Mouse (Mus musculus): ENCODE measurements around the gene Clgn. TPM values are rescaled to one million over a fixed set of nuclear protein-coding genes. Genes with fewer than 3 reads are reported as not detected.

Gene Clgn
- 0.04 and 0.05 TPM in 2 replicates for polyA plus RNA-seq (2015; fragmentation: Nextera tagmentation; extraction: Ambion mirVana)

DNA sequence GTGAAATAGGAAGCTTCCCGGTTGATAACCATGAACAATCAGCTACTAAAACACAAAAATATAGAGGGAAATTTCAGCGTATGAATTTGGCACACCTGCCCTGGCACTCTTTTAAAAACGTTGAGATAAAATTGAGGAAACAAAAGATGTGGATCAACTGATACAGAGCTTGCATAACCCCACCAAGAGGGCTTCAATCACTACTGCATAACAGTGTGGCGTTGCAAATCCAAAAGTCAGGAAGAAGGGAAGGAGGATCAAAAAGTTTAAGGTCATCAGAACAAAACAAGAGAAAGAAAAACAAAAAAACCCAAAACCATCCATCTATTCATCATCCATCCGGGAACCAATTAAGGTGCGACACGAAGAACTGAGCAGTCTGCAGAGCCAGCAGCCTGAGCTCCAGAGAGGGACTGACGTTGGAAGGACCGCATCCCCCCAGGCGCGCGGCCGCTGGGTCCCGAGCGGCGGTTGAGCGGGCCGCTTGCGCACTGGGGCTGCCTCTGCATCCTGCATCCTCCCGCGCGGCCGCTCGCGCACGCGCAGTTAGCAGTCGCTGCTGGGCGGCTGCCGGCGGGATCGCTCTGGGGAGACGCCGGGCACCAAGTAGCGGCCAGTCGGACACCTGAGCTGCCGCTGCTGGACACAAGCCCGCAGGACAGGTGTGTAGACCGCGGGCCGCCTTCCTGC, at the start of gene Clgn:
Gene Clgn, plus strand, starts transcription at position 552 of the 690 bp plus-strand sequence.
- peaks cover 3% of the 10 kb centered on the region; the same call in 1 of the 2 replicates for H3K4me1 ChIP-seq (ENCODE audit: control insufficient read depth, insufficient read depth, low read length)
- no peak for ATAC-seq (replicated peaks; ENCODE audit: extremely low read depth, insufficient read depth, low FRiP score)
- peaks cover 24% of the 10 kb centered on the region for H3K27me3 ChIP-seq (ENCODE audit: control insufficient read depth, insufficient read depth, low read length)
- WGBS = 4% methylated on average over 41 of the region's 41 CpGs
- H3K27ac ChIP-seq (ENCODE audit: low read length) = no peak within 1 kb of the TSS
- peak within 1 kb of the TSS; percentile 50 for H3K4me3 ChIP-seq (ENCODE audit: low read length)
- H3K9ac ChIP-seq (ENCODE audit: low read length) = no peak within 1 kb of the TSS
- H3K36me3 ChIP-seq (ENCODE audit: control insufficient read depth, insufficient read depth) = no peaks in the 10 kb centered on the region
- H3K9me3 ChIP-seq (replicated peaks; ENCODE audit: control insufficient read depth, low read length) = peaks cover 5% of the 10 kb centered on the region
- peak within 1 kb of the TSS; percentile 65 for H3K4me2 ChIP-seq (ENCODE audit: low read depth, low read length)

DNA sequence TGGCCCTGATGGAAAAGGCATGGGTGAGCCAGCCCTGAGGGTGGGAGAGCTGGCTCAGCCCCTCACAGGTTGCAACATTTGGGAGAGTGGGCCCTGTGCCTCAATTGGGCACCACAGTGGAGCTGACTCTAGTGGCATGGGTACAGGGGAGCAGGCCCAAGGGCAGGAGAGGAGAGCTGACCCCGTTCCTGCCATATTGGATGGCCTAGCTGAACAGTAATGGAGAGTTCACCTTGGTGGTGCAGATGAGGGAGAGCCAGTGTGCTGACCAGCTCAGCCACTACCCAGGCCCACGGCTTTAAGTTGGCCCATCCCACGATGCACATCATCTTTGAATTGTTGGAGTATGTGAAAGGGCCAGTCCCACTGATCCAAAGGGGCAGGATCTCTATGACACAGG, 47.6 kb upstream of the Clgn start:
- 79% methylated on average over 3 of the region's 3 CpGs for WGBS
- ATAC-seq (replicated peaks; ENCODE audit: extremely low read depth, insufficient read depth, low FRiP score) = no peak
- Histone ChIP-seq H3K4me3 (ENCODE audit: low read length) (no peak overlapping the region), H3K4me2 (ENCODE audit: low read depth, low read length) (no peak overlapping the region), H3K36me3 (ENCODE audit: control insufficient read depth, insufficient read depth) (no peaks in the 10 kb centered on the region), H3K27me3 (ENCODE audit: control insufficient read depth, insufficient read depth, low read length) (no peaks in the 10 kb centered on the region; the same call in 1 of the 2 replicates), H3K9ac (ENCODE audit: low read length) (no peak overlapping the region), H3K9me3 (replicated peaks; ENCODE audit: control insufficient read depth, low read length) (peaks cover 2% of the 10 kb centered on the region; the same call in 1 of the 2 replicates), H3K27ac (ENCODE audit: low read length) (no peak overlapping the region), H3K4me1 (ENCODE audit: control insufficient read depth, insufficient read depth, low read length) (no peaks in the 10 kb centered on the region)

- Histone ChIP-seq H3K27ac (ENCODE audit: low read length) (no peak overlapping the region), H3K4me3 (ENCODE audit: low read length) (no peak overlapping the region), H3K9me3 (replicated peaks; ENCODE audit: control insufficient read depth, low read length) (peaks cover 2% of the 10 kb centered on the region; the same call in 1 of the 2 replicates), H3K9ac (ENCODE audit: low read length) (no peak overlapping the region), H3K36me3 (ENCODE audit: control insufficient read depth, insufficient read depth) (no peaks in the 10 kb centered on the region), H3K4me1 (ENCODE audit: control insufficient read depth, insufficient read depth, low read length) (no peaks in the 10 kb centered on the region), H3K4me2 (ENCODE audit: low read depth, low read length) (no peak overlapping the region), H3K27me3 (ENCODE audit: control insufficient read depth, insufficient read depth, low read length) (peaks cover 5% of the 10 kb centered on the region; the same call in 1 of the 2 replicates)
- ATAC-seq (replicated peaks; ENCODE audit: extremely low read depth, insufficient read depth, low FRiP score) = no peak
Observed at GRCm38 (mm10) chr8:83342693-83343092, 47.0 kb upstream of the Clgn start.

DNA sequence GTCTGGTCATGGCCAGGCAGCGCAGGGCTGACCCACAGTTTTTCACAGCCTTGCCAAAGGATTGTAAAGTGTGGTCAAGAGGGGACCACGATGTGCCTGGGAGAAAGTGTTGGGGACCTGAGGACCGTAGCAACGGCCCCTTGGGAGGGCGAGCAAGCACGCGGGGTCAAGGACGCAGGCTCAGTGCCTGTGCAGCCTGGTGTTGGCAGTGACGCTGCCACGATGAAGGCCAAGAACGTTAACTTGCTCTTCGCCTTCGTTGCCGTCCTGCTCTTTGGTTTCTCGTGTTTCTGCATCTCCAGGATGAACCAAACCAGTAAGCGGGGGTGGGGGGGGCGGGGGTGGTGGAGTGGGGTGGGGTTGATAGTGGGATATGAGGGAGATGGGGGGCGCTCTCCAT, 41.4 kb upstream of the Clgn start, which contains the start of gene Mgat4d:
Gene Mgat4d, plus strand, starts transcription at position 209 of the 400 bp plus-strand sequence.
- H3K4me1 ChIP-seq (ENCODE audit: control insufficient read depth, insufficient read depth, low read length) = no peaks in the 10 kb centered on the region
- no peaks in the 10 kb centered on the region for H3K36me3 ChIP-seq (ENCODE audit: control insufficient read depth, insufficient read depth)
- peaks cover 6% of the 10 kb centered on the region; the same call in 1 of the 2 replicates for H3K27me3 ChIP-seq (ENCODE audit: control insufficient read depth, insufficient read depth, low read length)
- H3K4me2 ChIP-seq (ENCODE audit: low read depth, low read length) = no peak within 1 kb of the TSS
- WGBS = 56% methylated on average over 18 of the region's 18 CpGs
- H3K4me3 ChIP-seq (ENCODE audit: low read length) = no peak within 1 kb of the TSS
- no peak within 1 kb of the TSS for H3K9ac ChIP-seq (ENCODE audit: low read length)
- ATAC-seq (replicated peaks; ENCODE audit: extremely low read depth, insufficient read depth, low FRiP score) = no peak
- H3K27ac ChIP-seq (ENCODE audit: low read length) = no peak within 1 kb of the TSS
- H3K9me3 ChIP-seq (replicated peaks; ENCODE audit: control insufficient read depth, low read length) = no peaks in the 10 kb centered on the region

- H3K4me1 ChIP-seq (ENCODE audit: control insufficient read depth, insufficient read depth, low read length) = no peaks in the 10 kb centered on the region
- WGBS = 87% methylated on average over 2 of the region's 2 CpGs
- H3K27me3 ChIP-seq (ENCODE audit: control insufficient read depth, insufficient read depth, low read length) = peaks cover 6% of the 10 kb centered on the region; the same call in 1 of the 2 replicates
- no peak overlapping the region for H3K9ac ChIP-seq (ENCODE audit: low read length)
- no peak for ATAC-seq (replicated peaks; ENCODE audit: extremely low read depth, insufficient read depth, low FRiP score)
- H3K4me2 ChIP-seq (ENCODE audit: low read depth, low read length) = no peak overlapping the region
- no peaks in the 10 kb centered on the region for H3K9me3 ChIP-seq (replicated peaks; ENCODE audit: control insufficient read depth, low read length)
- H3K36me3 ChIP-seq (ENCODE audit: control insufficient read depth, insufficient read depth) = no peaks in the 10 kb centered on the region
- no peak overlapping the region for H3K27ac ChIP-seq (ENCODE audit: low read length)
- H3K4me3 ChIP-seq (ENCODE audit: low read length) = no peak overlapping the region
Observed at GRCm38 (mm10) chr8:83351315-83351714, 38.4 kb upstream of the Clgn start.

DNA sequence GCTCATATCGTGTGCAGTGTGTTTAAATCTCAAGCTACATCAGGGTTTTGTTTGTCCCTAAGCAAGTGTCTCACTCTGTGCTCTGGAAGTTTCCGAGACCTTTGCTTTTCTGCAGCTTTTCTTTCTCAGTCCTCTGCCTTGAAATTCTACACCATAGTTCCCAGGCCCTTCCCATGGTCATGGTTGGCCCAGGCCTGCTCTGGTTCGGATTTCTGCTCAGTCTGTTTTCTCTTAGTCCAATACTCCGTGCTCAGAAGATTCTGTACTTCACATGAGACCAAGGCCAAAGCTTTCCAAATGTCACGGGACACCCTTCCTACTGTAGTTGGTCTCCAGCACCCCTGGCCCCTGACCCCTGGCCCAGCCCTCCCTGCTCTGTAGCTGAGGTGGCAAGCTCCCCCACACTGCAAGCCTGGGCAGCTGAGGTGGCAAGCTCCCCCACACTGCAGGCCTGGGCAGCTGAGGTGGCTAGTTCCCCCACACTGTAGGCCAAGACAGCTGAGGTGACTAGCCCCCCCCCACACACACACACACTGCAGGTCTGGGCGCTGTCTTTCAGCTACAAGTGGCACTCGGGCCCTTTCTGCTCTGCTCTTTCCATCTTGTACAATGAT, 26.4 kb upstream of the Clgn start:
- no peak overlapping the region for H3K27ac ChIP-seq (ENCODE audit: low read length)

GRCm38 (mm10) chr8:83377231-83377630, 12.4 kb upstream of the Clgn start:
- no peaks in the 10 kb centered on the region for H3K36me3 ChIP-seq (ENCODE audit: control insufficient read depth, insufficient read depth)
- H3K27ac ChIP-seq (ENCODE audit: low read length) = no peak overlapping the region
- ATAC-seq (replicated peaks; ENCODE audit: extremely low read depth, insufficient read depth, low FRiP score) = no peak
- H3K4me1 ChIP-seq (ENCODE audit: control insufficient read depth, insufficient read depth, low read length) = no peaks in the 10 kb centered on the region
- H3K9me3 ChIP-seq (replicated peaks; ENCODE audit: control insufficient read depth, low read length) = no peaks in the 10 kb centered on the region
- H3K4me3 ChIP-seq (ENCODE audit: low read length) = no peak overlapping the region
- no peak overlapping the region for H3K9ac ChIP-seq (ENCODE audit: low read length)
- H3K27me3 ChIP-seq (ENCODE audit: control insufficient read depth, insufficient read depth, low read length) = no peaks in the 10 kb centered on the region
- no peak overlapping the region for H3K4me2 ChIP-seq (ENCODE audit: low read depth, low read length)

More for the DNA sequence above, 26.4 kb upstream of the Clgn start:
- no peaks in the 10 kb centered on the region for H3K4me1 ChIP-seq (ENCODE audit: control insufficient read depth, insufficient read depth, low read length)
- no peaks in the 10 kb centered on the region for H3K27me3 ChIP-seq (ENCODE audit: control insufficient read depth, insufficient read depth, low read length)
- no peak overlapping the region for H3K4me2 ChIP-seq (ENCODE audit: low read depth, low read length)
- no peak for ATAC-seq (replicated peaks; ENCODE audit: extremely low read depth, insufficient read depth, low FRiP score)
- H3K36me3 ChIP-seq (ENCODE audit: control insufficient read depth, insufficient read depth) = no peaks in the 10 kb centered on the region
- no peaks in the 10 kb centered on the region for H3K9me3 ChIP-seq (replicated peaks; ENCODE audit: control insufficient read depth, low read length)
- H3K9ac ChIP-seq (ENCODE audit: low read length) = no peak overlapping the region
- no peak overlapping the region for H3K4me3 ChIP-seq (ENCODE audit: low read length)
- 67% methylated on average over 7 of the region's 7 CpGs for WGBS

DNA sequence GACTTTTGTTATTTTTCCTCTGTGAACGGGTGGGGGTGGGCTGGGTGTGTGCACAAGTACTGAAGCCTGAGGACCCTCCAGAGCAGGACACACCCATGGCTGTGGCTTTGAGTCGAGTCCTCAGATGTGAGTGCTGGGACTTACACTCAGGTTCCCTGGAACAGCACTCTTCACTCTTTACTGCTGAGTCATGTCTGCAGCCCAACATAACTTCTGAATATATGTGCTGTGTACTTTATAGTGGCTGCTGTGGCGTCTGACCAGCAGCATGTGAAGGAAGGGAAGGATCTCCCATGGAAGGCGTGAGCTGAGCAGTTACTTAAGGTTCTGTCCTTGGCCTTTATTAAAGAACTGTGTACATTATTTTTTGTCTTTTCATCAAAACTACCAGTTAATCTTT, 9.5 kb upstream of the Clgn start:
- Histone ChIP-seq H3K36me3 (ENCODE audit: control insufficient read depth, insufficient read depth) (no peaks in the 10 kb centered on the region), H3K27me3 (ENCODE audit: control insufficient read depth, insufficient read depth, low read length) (no peaks in the 10 kb centered on the region), H3K27ac (ENCODE audit: low read length) (no peak overlapping the region), H3K9me3 (replicated peaks; ENCODE audit: control insufficient read depth, low read length) (no peaks in the 10 kb centered on the region), H3K9ac (ENCODE audit: low read length) (no peak overlapping the region), H3K4me1 (ENCODE audit: control insufficient read depth, insufficient read depth, low read length) (no peaks in the 10 kb centered on the region), H3K4me2 (ENCODE audit: low read depth, low read length) (no peak overlapping the region), H3K4me3 (ENCODE audit: low read length) (no peak overlapping the region)
- WGBS = 49% methylated on average over 4 of the region's 4 CpGs
- no peak for ATAC-seq (replicated peaks; ENCODE audit: extremely low read depth, insufficient read depth, low FRiP score)

GRCm38 (mm10) chr8:83381016-83381415, 8.7 kb upstream of the Clgn start:
- ATAC-seq (replicated peaks; ENCODE audit: extremely low read depth, insufficient read depth, low FRiP score) = no peak
- no peaks in the 10 kb centered on the region for H3K4me1 ChIP-seq (ENCODE audit: control insufficient read depth, insufficient read depth, low read length)
- no peaks in the 10 kb centered on the region for H3K36me3 ChIP-seq (ENCODE audit: control insufficient read depth, insufficient read depth)
- H3K9me3 ChIP-seq (replicated peaks; ENCODE audit: control insufficient read depth, low read length) = no peaks in the 10 kb centered on the region
- 73% methylated on average over 2 of the region's 2 CpGs for WGBS
- no peak overlapping the region for H3K4me2 ChIP-seq (ENCODE audit: low read depth, low read length)
- no peak overlapping the region for H3K27ac ChIP-seq (ENCODE audit: low read length)
- H3K4me3 ChIP-seq (ENCODE audit: low read length) = no peak overlapping the region
- no peaks in the 10 kb centered on the region for H3K27me3 ChIP-seq (ENCODE audit: control insufficient read depth, insufficient read depth, low read length)
- no peak overlapping the region for H3K9ac ChIP-seq (ENCODE audit: low read length)

Measured in heart, embryonic 16.5 days (tissue).